Mouse (Mus musculus): Measurements from ENCODE around the gene March6. TPM values are rescaled to one million over a fixed set of nuclear protein-coding genes. Genes with fewer than 3 reads are reported as not detected.
A peak's percentile ranks its signal among the peaks of the same experiment; 100 is the strongest.

Gene March6
- polyA plus RNA-seq, 1 experiment from 2014 or later, result 102 TPM

DNA sequence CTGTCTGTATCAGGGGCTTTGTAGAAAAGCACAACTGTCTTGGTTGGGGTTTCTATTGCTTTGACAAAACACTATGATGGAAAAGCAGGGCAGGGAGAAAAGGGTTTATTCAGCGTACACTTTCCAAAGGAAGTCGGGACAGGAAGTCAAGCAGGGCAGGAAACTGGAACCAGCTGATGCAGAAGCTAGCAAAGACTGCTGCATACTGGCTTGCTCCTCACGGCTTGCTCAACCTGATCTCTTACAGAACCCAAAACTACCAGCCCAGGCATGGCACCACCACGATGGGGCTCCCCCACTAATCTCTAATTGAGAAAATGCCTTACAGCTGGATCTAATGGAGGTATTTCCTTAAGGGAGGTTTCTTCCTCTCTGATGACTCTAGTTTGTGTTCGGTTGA is 16.6 kb upstream of the March6 start:
- Histone ChIP-seq H3K36me3 (replicated peaks; ENCODE audit: control insufficient read depth, insufficient read depth) (no peaks in the 10 kb centered on the region), H3K9ac (no peak overlapping the region), H3K27me3 (ENCODE audit: control insufficient read depth, insufficient read depth, low read length) (no peaks in the 10 kb centered on the region), H3K4me1 (replicated peaks; ENCODE audit: control insufficient read depth, insufficient read depth, low read length) (peaks cover 4% of the 10 kb centered on the region; the same call in 1 of the 2 replicates), H3K9me3 (ENCODE audit: control insufficient read depth, low read length) (no peaks in the 10 kb centered on the region), H3K4me3 (replicated peaks; ENCODE audit: low read length) (no peak overlapping the region), H3K4me2 (replicated peaks) (no peak overlapping the region), H3K27ac (no peak overlapping the region)
- WGBS, result 80% methylated on average over 5 of the region's 5 CpGs
- ATAC-seq (ENCODE audit: low FRiP score), result no peak
- no peak for DNase-seq (ENCODE audit: low spot score)

DNA sequence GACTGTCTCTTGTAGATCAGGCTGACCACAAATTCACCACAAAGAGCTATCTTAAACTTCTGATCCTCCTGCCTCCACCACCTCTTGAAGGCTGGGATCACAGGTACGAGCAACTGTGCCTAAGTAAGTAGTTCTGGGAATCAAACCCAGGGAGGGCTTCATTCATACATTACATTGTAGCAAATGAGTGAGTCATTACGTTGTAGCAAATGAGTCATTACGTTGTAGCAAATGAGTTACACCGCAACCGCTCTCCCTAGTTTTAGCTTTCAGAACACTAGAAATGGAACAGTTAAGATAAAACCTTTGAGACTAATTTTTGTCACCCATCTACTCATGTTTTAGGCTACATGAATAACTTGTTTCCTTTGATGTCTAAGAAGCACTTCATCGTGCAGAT is 15.4 kb upstream of the March6 start:
- H3K9ac ChIP-seq, result no peak overlapping the region
- H3K9me3 ChIP-seq (ENCODE audit: control insufficient read depth, low read length), result no peaks in the 10 kb centered on the region
- H3K27me3 ChIP-seq (ENCODE audit: control insufficient read depth, insufficient read depth, low read length), result no peaks in the 10 kb centered on the region
- H3K4me3 ChIP-seq (replicated peaks; ENCODE audit: low read length), result no peak overlapping the region
- DNase-seq (ENCODE audit: low spot score), result no peak
- peaks cover 11% of the 10 kb centered on the region; the same call in 1 of the 2 replicates for H3K4me1 ChIP-seq (replicated peaks; ENCODE audit: control insufficient read depth, insufficient read depth, low read length)
- no peaks in the 10 kb centered on the region for H3K36me3 ChIP-seq (replicated peaks; ENCODE audit: control insufficient read depth, insufficient read depth)
- no peak for ATAC-seq (ENCODE audit: low FRiP score)
- WGBS, result 84% methylated on average over 6 of the region's 6 CpGs
- no peak overlapping the region for H3K4me2 ChIP-seq (replicated peaks)
- no peak overlapping the region for H3K27ac ChIP-seq

DNA sequence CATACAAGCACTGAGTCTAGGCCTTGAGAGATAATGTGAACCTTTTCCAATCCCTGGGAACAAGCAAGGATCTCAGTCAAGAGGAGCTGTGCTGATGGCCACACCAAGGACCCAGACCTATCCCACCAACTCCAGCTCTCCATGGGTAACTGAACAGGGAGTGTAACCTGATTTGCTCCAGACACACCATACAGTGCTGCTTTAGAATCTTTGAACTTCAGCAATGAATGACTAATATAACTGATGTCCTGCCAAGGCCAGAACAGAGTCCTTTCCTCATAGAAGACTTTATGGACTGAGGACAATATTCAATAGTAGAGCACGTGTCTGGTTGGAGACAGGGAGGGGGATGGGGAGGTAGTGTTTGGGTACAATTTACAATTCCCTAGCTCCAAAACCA is 14.2 kb upstream of the March6 start:
- no peaks in the 10 kb centered on the region for H3K36me3 ChIP-seq (replicated peaks; ENCODE audit: control insufficient read depth, insufficient read depth)
- ATAC-seq (ENCODE audit: low FRiP score), result no peak
- H3K4me2 ChIP-seq (replicated peaks), result no peak overlapping the region
- WGBS, result 50% methylated on average over 1 of the region's 1 CpGs
- no peaks in the 10 kb centered on the region for H3K9me3 ChIP-seq (ENCODE audit: control insufficient read depth, low read length)
- no peak overlapping the region for H3K27ac ChIP-seq
- peaks cover 16% of the 10 kb centered on the region; the same call in 1 of the 2 replicates for H3K4me1 ChIP-seq (replicated peaks; ENCODE audit: control insufficient read depth, insufficient read depth, low read length)
- no peak overlapping the region for H3K4me3 ChIP-seq (replicated peaks; ENCODE audit: low read length)
- no peaks in the 10 kb centered on the region for H3K27me3 ChIP-seq (ENCODE audit: control insufficient read depth, insufficient read depth, low read length)
- no peak overlapping the region for H3K9ac ChIP-seq
- no peak for DNase-seq (ENCODE audit: low spot score)

DNA sequence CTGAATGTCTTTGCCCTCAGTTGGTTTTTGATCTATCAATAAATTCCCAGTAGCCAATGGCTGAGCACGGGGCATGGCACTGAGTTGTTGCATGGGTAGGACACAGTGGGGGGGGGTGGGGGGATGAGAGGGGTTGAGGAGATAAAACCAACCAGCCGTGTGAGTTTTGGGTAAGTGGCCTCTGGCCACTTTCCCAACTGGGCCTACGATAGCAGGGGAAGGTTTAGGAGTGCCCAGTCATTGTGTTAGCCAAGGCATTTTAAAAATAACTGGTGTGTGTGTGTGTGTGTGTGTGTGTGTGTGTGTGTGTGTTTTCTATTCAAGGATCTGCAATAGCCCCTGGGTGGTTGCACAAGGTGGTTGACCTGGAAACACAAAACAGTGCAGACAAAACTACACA is 12.4 kb upstream of the March6 start:
- Histone ChIP-seq H3K4me1 (replicated peaks; ENCODE audit: control insufficient read depth, insufficient read depth, low read length) (peaks cover 16% of the 10 kb centered on the region; the same call in 1 of the 2 replicates), H3K27ac (no peak overlapping the region), H3K9me3 (ENCODE audit: control insufficient read depth, low read length) (no peaks in the 10 kb centered on the region), H3K27me3 (ENCODE audit: control insufficient read depth, insufficient read depth, low read length) (no peaks in the 10 kb centered on the region), H3K9ac (no peak overlapping the region), H3K4me2 (replicated peaks) (no peak overlapping the region), H3K4me3 (replicated peaks; ENCODE audit: low read length) (no peak overlapping the region), H3K36me3 (replicated peaks; ENCODE audit: control insufficient read depth, insufficient read depth) (no peaks in the 10 kb centered on the region)
- DNase-seq (ENCODE audit: low spot score) (no peak), ATAC-seq (ENCODE audit: low FRiP score) (no peak)
- 14% methylated on average over 3 of the region's 3 CpGs for WGBS

- peak overlapping the region; percentile 22; the same call in 1 of the 2 replicates for H3K27ac ChIP-seq
- H3K4me1 ChIP-seq (replicated peaks; ENCODE audit: control insufficient read depth, insufficient read depth, low read length), result peaks cover 16% of the 10 kb centered on the region; the same call in 1 of the 2 replicates
- no peak overlapping the region for H3K4me3 ChIP-seq (replicated peaks; ENCODE audit: low read length)
- 10% methylated on average over 10 of the region's 10 CpGs for WGBS
- H3K27me3 ChIP-seq (ENCODE audit: control insufficient read depth, insufficient read depth, low read length), result no peaks in the 10 kb centered on the region
- peak overlapping the region; percentile 34; the same call in 1 of the 2 replicates for H3K9ac ChIP-seq
- H3K9me3 ChIP-seq (ENCODE audit: control insufficient read depth, low read length), result no peaks in the 10 kb centered on the region
- DNase-seq (ENCODE audit: low spot score) (no peak), ATAC-seq (ENCODE audit: low FRiP score) (peak; percentile 15; the same call in 1 of the 2 replicates)
- H3K36me3 ChIP-seq (replicated peaks; ENCODE audit: control insufficient read depth, insufficient read depth), result no peaks in the 10 kb centered on the region
- H3K4me2 ChIP-seq (replicated peaks), result 0 out of 2 replicates have a peak overlapping the region, but pooled peaks have one; percentile 8
Observed at GRCm38 (mm10) chr15:31542013-31542958, 11.4 kb upstream of the March6 start.

DNA sequence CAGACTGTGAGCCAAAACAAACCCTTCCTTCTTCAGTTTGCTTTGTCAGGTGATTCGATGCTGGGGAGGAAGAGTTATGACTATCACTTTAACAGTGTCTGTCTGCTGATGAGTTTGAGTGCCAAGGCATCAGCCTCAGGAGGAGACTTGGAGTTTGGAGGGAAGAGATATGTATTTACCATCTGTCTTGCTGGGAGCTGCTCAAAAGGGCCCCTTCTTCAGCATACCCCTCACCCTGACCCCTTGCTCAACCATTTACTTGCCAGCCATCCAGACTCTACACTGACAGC is 9.6 kb upstream of the March6 start:
- ATAC-seq (ENCODE audit: low FRiP score) (no peak), DNase-seq (ENCODE audit: low spot score) (no peak)
- 85% methylated on average over 1 of the region's 1 CpGs for WGBS
- H3K4me2 ChIP-seq (replicated peaks), result no peak overlapping the region
- H3K4me3 ChIP-seq (replicated peaks; ENCODE audit: low read length), result no peak overlapping the region
- H3K9ac ChIP-seq, result no peak overlapping the region
- H3K27me3 ChIP-seq (ENCODE audit: control insufficient read depth, insufficient read depth, low read length), result no peaks in the 10 kb centered on the region
- peaks cover 31% of the 10 kb centered on the region for H3K4me1 ChIP-seq (replicated peaks; ENCODE audit: control insufficient read depth, insufficient read depth, low read length)
- H3K36me3 ChIP-seq (replicated peaks; ENCODE audit: control insufficient read depth, insufficient read depth), result no peaks in the 10 kb centered on the region
- no peak overlapping the region for H3K27ac ChIP-seq
- no peaks in the 10 kb centered on the region for H3K9me3 ChIP-seq (ENCODE audit: control insufficient read depth, low read length)

GRCm38 (mm10) chr15:31539643-31540512 is 9.0 kb upstream of the March6 start:
- WGBS, result 73% methylated on average over 9 of the region's 9 CpGs
- H3K27me3 ChIP-seq (ENCODE audit: control insufficient read depth, insufficient read depth, low read length), result no peaks in the 10 kb centered on the region

DNA sequence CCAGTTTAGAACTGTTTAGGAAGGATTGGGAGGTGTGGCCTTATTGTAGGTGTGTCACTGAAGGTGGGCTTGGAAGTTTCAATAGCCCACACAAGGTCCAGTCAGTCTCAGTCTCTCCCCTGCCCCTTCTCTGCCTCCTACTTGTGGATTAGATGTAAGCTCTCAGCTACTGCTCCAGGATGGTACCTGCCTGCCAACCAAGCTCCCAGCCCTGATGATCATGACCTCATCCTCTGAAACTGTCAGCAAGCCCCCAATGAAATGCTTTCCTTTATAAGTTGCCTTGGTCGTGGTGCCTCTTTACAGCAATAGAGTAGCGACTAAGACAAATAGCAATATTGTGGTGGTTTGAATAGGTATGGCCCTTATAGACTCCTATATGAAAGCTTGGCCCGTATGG is 7.5 kb upstream of the March6 start:
- Histone ChIP-seq H3K27ac (no peak overlapping the region), H3K4me1 (replicated peaks; ENCODE audit: control insufficient read depth, insufficient read depth, low read length) (peaks cover 31% of the 10 kb centered on the region), H3K4me2 (replicated peaks) (no peak overlapping the region), H3K9ac (no peak overlapping the region), H3K4me3 (replicated peaks; ENCODE audit: low read length) (no peak overlapping the region), H3K27me3 (ENCODE audit: control insufficient read depth, insufficient read depth, low read length) (no peaks in the 10 kb centered on the region), H3K9me3 (ENCODE audit: control insufficient read depth, low read length) (no peaks in the 10 kb centered on the region), H3K36me3 (replicated peaks; ENCODE audit: control insufficient read depth, insufficient read depth) (no peaks in the 10 kb centered on the region)
- WGBS, result 83% methylated on average over 3 of the region's 3 CpGs
- DNase-seq (ENCODE audit: low spot score) (no peak), ATAC-seq (ENCODE audit: low FRiP score) (no peak)

More at GRCm38 (mm10) chr15:31539643-31540512, 9.0 kb upstream of the March6 start:
- Histone ChIP-seq H3K36me3 (replicated peaks; ENCODE audit: control insufficient read depth, insufficient read depth) (no peaks in the 10 kb centered on the region), H3K27ac (no peak overlapping the region), H3K4me3 (replicated peaks; ENCODE audit: low read length) (no peak overlapping the region), H3K9ac (no peak overlapping the region), H3K9me3 (ENCODE audit: control insufficient read depth, low read length) (no peaks in the 10 kb centered on the region), H3K4me1 (replicated peaks; ENCODE audit: control insufficient read depth, insufficient read depth, low read length) (peaks cover 31% of the 10 kb centered on the region), H3K4me2 (replicated peaks) (no peak overlapping the region)
- ATAC-seq (ENCODE audit: low FRiP score) (no peak), DNase-seq (ENCODE audit: low spot score) (no peak)

- ATAC-seq (ENCODE audit: low FRiP score) (no peak), DNase-seq (ENCODE audit: low spot score) (no peak)
- peaks cover 28% of the 10 kb centered on the region for H3K4me1 ChIP-seq (replicated peaks; ENCODE audit: control insufficient read depth, insufficient read depth, low read length)
- H3K4me2 ChIP-seq (replicated peaks), result no peak overlapping the region
- H3K27ac ChIP-seq, result no peak overlapping the region
- no peak overlapping the region for H3K4me3 ChIP-seq (replicated peaks; ENCODE audit: low read length)
- no peaks in the 10 kb centered on the region for H3K27me3 ChIP-seq (ENCODE audit: control insufficient read depth, insufficient read depth, low read length)
- no peaks in the 10 kb centered on the region for H3K9me3 ChIP-seq (ENCODE audit: control insufficient read depth, low read length)
- 95% methylated on average over 2 of the region's 2 CpGs for WGBS
- H3K36me3 ChIP-seq (replicated peaks; ENCODE audit: control insufficient read depth, insufficient read depth), result no peaks in the 10 kb centered on the region
- no peak overlapping the region for H3K9ac ChIP-seq
Observed at GRCm38 (mm10) chr15:31537706-31538105, 6.9 kb upstream of the March6 start.
